In genomic region chr4:86857113-86858069, GRCm38 (mm10) we compare ENCODE assay signal across 8 mouse cellular contexts. TPM values are rescaled to one million over a fixed set of nuclear protein-coding genes. Genes with fewer than 3 reads are reported as not detected.
DNase-seq lines count a peak whose midpoint lies in the region; ATAC-seq lines count a peak whose summit lies in the region.

Gene Rps6 (minus strand): TSS chr4:86857412.

- peak within 1 kb of the TSS; percentile 100 for H3K9ac ChIP-seq in hindbrain, embryonic 11.5 days (ENCODE audit: low read depth, low read length)

- H3K36me3 ChIP-seq in hindbrain, embryonic 11.5 days (ENCODE audit: control insufficient read depth, insufficient read depth, low read length) = peaks cover 14% of the 10 kb centered on the region

- peak within 1 kb of the TSS; percentile 96 for H3K4me3 ChIP-seq in hindbrain, embryonic 11.5 days (ENCODE audit: low read depth, low read length)

- WGBS in hindbrain, embryonic 11.5 days = under 1% methylated on average over 64 of the region's 68 CpGs

- peak; percentile 99 for ATAC-seq in hindbrain, embryonic 11.5 days (ENCODE audit: low FRiP score)

- peak within 1 kb of the TSS; percentile 94 for H3K27ac ChIP-seq in hindbrain, embryonic 11.5 days (ENCODE audit: low read depth, low read length)

- peak within 1 kb of the TSS; percentile 80 for H3K4me2 ChIP-seq in hindbrain, embryonic 11.5 days (replicated peaks; ENCODE audit: low read depth, low read length)

- peak; percentile 96 for DNase-seq in MN1 (ENCODE audit: low spot score)
- peak; percentile 97 for DNase-seq in cerebellum, adult 9-10 months
- peak; percentile 95 to 98 for DNase-seq in frontal cortex, adult 2 months (ENCODE audit: extremely low spot score in 1 of 2, low spot score in 1 of 2)
- peak; percentile 98 for DNase-seq in hindbrain, embryonic 11.5 days (ENCODE audit: low spot score)
- peak; percentile 95 to 96 for DNase-seq in layer of hippocampus, postnatal 10 days (ENCODE audit: low spot score in 2 of 2)
- peak; percentile 98 for DNase-seq in lung, postnatal 10 days
- peak; percentile 94 for DNase-seq in ovary, postnatal 36 days (ENCODE audit: low spot score)
- DNase-seq in thymus, postnatal 25 days = peak; percentile 95

- no peaks in the 10 kb centered on the region for H3K27me3 ChIP-seq in hindbrain, embryonic 11.5 days (ENCODE audit: control insufficient read depth, insufficient read depth, low read length)

- H3K9me3 ChIP-seq in hindbrain, embryonic 11.5 days (ENCODE audit: control insufficient read depth, low read length) = no peaks in the 10 kb centered on the region

- 0 out of 2 replicates have a peak, but pooled peaks cover 3% of the 10 kb centered on the region for H3K4me1 ChIP-seq in hindbrain, embryonic 11.5 days (replicated peaks; ENCODE audit: control insufficient read depth, insufficient read depth, low read length)

RNA-seq across cellular contexts. Expression of gene Rps6, which starts in this region (rescaled TPM):
- polyA plus RNA-seq in frontal cortex, adult 2 months (2012; rRNA removed) = 657 and 684 TPM in 2 replicates
- polyA plus RNA-seq in hindbrain, embryonic 11.5 days (2014; fragmentation: Nextera tagmentation; extraction: Ambion mirVana) = 643 and 708 TPM in 2 replicates
- 100 to 1,000 TPM; 434 to 447 TPM for total RNA-seq in layer of hippocampus, postnatal 10 days (2021)

Comparison
In these comparisons a context has a peak if more than half of its experiments do, and no peak if none do; other contexts are left out.
1. Peak in every context shown above with its lines: DNase-seq, ATAC-seq, H3K4me3 ChIP-seq and H3K27ac ChIP-seq.